Mouse (Mus musculus) T-helper 17 cell (primary cell): ENCODE data around the gene Epyc.

Experiments
- in situ Hi-C, 2 experiments: fragments of 300-600 bp; cut with MboI, MseI; formaldehyde crosslinking; loops; 1 replicate in 1 of 2; 2 replicates in 1 of 2; pipeline ENCODE4 v1.15.1; 2025; ENCODE audit warnings: high pct_unique_total_duplicates in 2 of 2

Gene Epyc

DNA sequence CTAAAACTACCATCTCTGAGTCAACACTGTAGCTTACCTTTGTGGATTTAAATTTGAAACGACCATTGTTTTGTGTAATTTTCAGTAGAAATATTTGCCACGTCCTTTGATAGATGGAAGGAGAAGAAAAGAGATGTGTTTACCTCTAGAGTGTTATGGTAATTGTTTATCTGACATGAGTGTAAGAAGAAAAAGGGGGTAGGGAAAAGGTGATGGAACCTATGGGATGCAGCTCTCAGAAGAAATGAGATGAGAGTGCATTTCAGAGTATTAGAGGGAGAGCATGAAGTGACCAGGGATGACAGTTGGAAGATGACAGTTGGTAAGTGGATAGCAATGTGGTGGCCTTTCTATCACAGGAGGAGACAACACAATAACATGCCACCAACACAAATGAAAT, at the start of gene Epyc:
Gene Epyc (plus strand): TSS at position 301 of the 400 bp plus-strand sequence.
- in situ Hi-C loops = loop anchor here in 1 of 2 experiments (10.0 kb wide), 1 partner anchor 1301 kb away; no protein-coding TSS in a partner anchor

DNA sequence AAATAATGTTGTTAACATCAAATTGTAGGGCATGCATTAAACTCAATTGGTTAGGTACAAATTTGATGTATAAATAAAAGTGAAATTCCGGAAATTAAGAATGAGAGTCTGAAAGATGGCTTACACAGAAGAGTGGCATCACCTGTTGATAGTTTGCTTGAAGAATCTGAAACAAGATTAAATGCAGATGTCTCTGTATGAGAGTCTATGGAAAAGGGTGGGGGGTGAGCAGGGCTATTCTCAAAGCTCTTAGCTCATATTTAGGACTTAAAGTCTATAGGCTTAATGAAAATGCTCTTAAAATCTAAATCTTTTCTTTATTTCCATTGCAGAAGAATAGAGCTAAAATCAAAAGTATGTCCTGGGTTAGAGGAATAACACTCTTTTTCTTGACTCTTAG, 48.2 kb upstream of the Epyc start:
- in situ Hi-C loops = no loop called here

DNA sequence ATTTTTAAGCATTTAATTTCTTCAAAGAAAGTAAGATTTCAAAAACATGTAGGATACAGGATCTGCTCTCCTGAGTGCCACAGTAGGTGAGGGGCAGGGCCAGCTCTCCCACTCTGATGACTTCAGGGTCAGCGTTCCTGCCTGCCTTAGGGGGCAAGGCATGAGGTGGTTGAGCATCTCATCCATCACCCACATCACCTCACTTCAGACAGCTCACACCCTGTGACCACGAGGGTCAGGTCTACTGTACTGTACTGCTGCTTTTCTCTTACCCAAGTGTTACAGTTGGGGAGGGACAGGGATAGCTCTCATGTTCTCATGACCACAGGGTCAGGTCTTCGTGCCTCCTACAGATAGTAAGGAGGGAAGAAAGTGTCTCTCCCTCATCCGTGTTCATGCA, 42.1 kb upstream of the Epyc start:
- in situ Hi-C loops = no loop called here

DNA sequence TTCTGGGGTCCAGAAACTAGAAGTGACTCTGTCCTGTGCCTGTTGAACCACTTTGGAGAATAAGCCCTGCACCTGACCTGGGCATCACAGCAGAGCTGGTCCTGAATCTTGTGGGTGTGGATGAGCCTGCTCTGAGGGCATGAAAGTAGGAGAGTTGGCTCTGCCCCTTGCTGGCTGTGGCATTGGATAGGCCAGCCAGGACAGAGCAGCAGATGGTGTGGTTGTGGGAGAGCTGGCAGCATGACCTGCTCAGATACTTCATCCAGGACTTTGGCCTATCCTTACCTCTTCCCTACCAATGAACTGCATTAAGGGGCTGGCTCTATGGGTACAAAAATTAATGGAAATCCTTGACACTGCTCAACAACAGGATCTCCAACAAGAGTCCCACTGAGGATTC, 40.6 kb upstream of the Epyc start:
- in situ Hi-C loops = no loop called here

DNA sequence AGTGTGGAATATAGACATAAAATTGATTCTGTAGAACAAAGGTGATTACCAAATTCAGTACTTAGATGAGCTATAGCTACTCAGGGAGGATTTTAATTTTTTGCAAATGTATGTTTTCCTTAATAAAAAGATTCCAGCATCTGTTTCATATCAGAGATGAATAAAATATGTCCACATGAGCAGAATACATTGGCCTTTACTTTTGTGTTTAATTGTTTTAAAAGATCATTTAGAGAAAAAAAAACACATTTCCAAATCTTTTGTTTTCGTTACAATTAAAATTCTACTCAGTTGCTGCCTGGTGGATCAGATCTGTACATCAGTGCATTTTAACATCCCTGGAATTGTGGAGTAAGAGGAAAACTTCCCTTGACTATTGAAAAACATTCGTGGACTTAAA, 37.3 kb upstream of the Epyc start, which contains the start of gene Kera:
Gene Kera (plus strand): TSS at position 301 of the 400 bp plus-strand sequence.
- in situ Hi-C loops = no loop called here

DNA sequence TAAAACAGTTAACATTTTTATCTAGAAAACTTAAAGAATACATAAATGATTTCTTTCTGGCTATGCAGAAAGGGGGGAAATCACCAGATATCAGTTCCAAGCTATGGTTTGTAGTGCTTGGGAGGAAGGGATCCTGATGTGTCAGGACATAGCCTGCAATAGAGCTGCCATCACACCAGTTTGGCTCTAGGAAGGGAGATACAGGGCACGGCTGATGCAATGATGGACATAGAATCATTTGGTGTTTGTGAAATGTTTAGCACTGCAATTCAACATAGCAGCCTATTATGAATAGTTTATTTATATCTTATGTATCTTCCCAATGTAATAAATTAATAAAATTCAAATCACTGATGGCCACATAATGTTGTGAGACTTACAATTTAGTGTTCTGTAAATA, 21.5 kb upstream of the Epyc start:
- in situ Hi-C loops = no loop called here

DNA sequence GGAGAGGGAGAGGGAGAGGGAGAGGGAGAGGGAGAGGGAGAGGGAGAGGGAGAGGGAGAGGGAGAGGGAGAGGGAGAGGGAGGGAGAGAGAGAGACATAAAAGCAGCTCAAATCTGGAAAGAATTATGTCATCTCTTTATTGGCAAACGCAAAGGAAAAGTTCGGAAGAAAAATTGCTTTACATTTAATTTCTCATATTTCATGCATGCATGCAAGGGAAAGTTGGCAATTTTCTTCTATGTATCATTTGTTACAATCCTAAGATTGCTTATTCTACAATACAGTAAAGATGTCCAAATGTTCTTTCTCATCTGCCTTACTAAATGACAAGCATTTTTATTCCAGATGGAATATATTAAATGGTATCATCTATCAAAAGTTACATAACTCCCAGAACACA, 19.5 kb upstream of the Epyc start:
- in situ Hi-C loops = no loop called here

DNA sequence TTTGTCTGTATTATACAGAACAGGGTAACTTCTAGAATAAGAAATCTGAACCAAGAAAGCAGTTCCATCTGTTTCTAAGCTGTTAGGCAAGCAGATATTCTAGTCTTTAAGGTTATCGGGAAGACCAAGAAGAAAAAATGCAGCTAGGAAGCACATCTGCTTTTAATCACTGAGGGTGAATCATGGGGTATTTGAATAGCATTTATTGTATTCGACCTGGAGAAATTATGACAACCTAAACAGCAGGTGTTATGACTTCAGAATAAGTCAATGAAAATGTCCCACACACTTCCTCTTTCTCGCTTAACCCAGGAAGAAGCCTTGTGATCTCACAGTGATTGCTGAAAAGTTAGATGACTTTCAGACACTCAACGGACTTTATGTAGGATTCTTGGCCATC, 18.8 kb upstream of the Epyc start:
- in situ Hi-C loops = no loop called here

DNA sequence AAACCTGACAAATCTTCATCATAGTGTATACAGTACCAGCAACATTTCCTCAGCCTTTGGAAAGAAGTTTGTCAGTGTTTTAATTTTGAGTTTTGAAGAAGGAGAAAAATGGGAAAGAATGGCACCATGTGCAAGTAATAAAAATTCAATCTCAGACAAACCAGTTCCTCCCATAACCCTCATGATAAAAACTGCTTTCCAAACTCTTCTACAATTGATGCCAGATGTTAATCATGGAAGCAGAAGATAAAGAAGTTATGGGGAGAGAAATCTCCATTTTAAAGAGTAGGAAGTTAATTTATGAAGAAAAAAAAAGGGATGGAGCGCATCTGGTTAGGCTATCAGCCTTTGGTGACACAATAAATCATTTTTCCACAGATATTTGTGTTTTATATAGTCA, 17.3 kb upstream of the Epyc start:
- in situ Hi-C loops = no loop called here

DNA sequence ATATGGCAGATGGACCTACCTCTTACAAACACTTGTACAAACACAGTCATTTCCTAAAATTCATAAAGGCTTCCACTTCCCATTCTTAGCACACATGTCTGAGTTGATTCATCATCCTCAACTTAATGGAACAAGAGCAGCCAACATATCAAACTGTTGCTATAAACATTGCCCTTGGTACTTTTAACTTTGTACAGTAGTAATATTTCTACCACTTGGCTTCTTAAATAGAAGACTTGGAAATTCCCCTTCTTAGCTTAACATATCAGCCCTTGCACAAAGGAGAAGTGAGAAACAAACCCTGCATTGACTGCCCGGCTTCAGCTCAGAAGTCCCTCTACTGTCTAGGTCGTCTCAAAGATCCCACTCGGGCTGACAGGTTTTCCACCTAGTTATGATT, 12.8 kb upstream of the Epyc start:
- in situ Hi-C loops = no loop called here

DNA sequence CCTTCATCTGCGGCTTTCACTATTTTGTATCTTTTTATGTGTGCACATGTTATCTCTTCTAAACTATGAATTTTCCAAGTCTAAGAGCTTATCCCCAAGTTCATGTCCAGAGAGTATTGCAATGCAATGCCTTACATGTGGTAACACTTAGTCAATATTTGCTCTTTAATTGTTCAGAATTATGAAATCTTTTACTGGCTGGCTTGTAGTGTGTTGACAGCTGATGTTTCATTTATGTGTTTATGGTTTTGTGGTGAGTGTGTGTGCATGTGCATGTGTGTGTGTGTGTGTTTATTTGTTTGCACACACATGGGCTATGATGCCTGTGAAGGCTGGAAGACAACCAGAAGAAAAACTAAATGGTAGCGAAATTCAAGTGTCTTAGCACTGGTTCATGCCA, 1.9 kb upstream of the Epyc start:
- in situ Hi-C loops = loop anchor here in 1 of 2 experiments (10.0 kb wide), 1 partner anchor 1303 kb away; no protein-coding TSS in a partner anchor

DNA sequence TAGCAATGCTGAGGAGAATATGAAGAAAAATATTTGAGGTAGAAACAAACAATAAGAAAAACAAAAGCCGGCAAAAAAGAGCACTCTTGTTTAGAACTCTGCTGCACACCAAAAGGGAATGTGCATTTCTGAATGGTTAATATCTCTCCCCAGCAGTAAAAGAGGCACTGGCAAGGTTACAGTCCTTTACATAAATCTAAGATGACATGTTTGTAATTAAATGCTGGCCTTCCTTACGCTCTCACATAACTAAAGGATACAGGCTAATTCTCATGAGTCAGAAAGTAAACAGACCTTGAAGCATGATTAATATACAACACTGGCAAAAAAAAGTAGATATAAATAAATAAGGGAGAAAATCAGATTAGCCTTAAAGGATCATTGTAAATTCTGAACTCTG, 6.5 kb downstream of the Epyc start:
- in situ Hi-C loops = no loop called here

DNA sequence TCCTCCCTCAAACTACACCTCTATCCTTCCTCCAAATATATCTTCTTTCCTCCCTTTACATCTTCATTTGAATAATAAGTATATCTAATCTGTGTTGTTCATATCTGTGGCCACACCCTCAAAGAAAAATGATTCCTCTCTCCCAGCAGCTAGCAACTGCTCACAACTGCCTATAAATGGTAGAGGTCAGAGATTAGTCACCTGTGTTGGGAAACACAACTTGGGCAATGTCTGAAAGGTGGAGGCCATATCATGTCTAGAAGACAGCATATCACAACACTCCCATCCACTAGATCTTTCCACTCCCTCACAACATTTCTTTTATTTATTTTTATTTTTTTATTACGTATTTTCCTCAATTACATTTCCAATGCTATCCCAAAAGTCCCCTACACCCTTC, 15.6 kb downstream of the Epyc start:
- in situ Hi-C loops = no loop called here

DNA sequence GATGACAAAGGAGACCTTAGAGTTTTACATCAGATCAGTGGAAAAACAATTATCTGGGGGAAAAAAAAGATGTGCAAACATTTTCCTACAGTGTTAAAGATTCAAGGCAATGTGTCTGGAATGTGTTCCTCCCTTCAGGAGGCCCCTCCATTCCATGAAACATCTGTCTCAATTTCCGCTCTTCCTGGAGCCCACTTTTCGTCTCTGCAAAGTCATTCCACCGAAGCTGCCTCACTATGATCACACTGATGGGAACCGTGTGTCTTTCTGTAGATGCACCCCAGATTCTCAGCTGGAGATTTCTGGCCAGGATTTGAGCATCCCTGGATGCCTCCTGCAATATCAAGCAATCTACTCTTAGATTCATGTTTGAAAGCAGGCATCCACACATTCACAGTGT, 24.8 kb downstream of the Epyc start:
- in situ Hi-C loops = no loop called here

DNA sequence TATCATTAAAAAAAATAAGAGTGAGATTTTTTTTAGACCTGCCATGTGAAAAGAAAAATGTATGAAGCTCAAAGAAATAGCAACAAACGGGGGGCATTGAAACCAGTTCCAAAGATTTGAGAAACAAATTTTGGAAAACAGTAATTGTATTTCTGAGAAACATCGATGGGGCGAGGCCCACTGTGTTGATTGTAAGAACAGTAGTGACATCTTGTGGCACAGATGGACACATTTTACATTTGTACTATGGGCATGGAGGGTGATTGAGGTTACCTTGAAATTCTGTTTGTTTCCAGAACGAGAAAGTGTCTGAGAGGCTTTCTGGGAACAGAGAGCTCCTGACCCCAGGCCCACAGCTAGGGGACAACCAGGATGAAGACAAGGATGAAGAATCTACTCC, 26.3 kb downstream of the Epyc start:
- in situ Hi-C loops = no loop called here

DNA sequence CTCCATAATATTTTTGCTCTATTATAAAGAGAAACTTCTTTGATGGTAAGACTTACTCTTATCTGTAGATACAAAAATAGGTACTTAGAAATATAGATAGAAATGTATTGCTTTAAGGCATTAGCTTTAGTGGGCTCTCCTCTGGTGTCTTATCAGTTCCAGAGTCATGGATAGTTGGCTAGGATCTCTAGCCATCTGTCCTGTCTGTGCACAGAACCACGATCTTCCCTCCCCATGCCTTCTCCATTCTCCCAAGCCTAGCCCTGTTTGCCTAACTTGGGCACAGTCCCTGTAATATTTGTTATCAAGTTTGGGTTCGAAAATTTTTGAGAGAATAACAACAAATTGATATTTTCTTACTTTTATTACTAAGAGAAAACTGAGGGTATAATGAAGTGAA, 29.4 kb downstream of the Epyc start:
- in situ Hi-C loops = no loop called here

DNA sequence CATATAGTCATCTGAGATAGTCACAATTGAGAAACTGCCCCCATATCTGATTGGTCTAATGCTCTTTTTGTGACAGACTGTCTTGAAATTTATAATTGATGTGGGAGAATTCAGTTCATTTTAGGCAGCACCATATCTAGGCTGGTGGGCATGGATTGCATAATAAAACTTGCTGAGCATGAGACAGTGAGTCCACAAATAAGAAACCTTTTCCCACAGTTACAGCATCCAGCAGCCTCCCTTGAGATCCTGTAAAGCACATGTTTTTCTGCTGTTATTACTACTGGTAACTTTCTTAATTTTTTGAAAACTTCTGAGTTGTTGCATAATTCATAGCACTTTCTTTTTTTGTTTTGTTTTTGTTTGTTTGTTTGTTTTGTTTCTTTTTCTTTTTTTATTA, 39.1 kb downstream of the Epyc start:
- in situ Hi-C loops = loop anchor here in 1 of 2 experiments (25.0 kb wide), 1 partner anchor 1546 kb away; the partner anchor contains the start of gene Gm5426

DNA sequence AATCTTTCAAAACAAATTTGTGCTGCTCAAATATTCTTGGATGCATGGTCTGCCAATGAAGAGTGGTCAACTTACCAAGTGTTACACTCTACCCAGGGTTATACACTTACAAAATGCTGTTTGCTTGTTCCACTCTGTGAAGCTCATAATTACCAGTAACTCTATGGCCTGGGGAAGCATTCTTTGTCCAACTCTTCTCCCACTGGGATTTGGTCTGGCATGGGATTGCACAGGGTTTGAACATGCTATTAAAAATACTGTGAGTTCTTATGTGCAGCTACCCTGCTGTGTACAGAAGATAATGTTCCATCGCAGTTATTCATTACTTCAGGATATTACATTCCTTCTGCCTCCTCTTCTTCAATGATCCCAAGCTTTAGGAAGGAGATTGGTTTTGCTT, 43.3 kb downstream of the Epyc start:
- in situ Hi-C loops = loop anchor here in 1 of 2 experiments (25.0 kb wide), 1 partner anchor 1550 kb away; the partner anchor contains the start of gene Gm5426

DNA sequence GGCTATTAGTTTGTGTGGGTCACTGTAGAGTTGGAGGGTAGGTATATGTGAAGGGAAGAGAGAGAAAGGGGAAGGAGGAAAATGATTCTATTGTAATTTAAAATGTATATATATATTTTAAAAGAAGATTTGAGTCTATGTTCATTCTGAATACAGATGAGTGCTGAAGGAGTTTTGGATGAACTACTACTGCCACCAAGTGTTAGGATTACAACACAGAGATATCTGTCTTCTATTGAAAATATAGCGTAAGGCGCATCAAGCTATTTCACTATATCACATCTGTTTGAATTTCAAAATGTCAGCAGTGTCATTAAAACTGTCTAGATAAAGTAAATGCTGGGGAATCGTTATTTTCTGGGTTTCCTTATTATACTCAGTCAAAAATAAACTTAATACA, 45.6 kb downstream of the Epyc start:
- in situ Hi-C loops = loop anchor here in 1 of 2 experiments (25.0 kb wide), 1 partner anchor 1552 kb away; the partner anchor contains the start of gene Gm5426

DNA sequence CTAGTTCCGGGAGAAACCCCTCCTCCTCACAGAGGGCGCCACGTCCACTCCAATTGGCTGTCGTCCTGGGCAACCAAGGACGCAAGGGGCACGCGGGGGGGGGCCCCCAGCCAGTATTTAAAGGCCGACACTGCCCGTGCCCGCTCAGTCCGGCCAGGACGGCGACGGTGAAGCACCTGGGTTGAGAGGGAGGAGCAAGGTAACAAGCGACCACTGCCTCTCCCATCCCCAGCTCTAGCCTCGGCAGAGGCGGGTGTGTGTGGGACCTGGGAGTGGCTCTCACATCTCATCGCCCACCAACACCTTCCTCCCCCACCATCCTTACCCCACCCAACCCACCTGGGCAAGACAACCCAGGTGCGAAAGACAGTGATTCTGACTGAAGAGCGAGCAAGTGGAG, 49.0 kb downstream of the Epyc start, which contains the start of gene Ccer1:
Gene Ccer1 (plus strand): TSS at position 147 of the 400 bp plus-strand sequence.
- in situ Hi-C loops = loop anchor here (5.0 to 25.0 kb wide), 4 partner anchors 308 to 1556 kb away; partner anchors contain the start of gene Gm5426 (in 1 of the 2)

DNA sequence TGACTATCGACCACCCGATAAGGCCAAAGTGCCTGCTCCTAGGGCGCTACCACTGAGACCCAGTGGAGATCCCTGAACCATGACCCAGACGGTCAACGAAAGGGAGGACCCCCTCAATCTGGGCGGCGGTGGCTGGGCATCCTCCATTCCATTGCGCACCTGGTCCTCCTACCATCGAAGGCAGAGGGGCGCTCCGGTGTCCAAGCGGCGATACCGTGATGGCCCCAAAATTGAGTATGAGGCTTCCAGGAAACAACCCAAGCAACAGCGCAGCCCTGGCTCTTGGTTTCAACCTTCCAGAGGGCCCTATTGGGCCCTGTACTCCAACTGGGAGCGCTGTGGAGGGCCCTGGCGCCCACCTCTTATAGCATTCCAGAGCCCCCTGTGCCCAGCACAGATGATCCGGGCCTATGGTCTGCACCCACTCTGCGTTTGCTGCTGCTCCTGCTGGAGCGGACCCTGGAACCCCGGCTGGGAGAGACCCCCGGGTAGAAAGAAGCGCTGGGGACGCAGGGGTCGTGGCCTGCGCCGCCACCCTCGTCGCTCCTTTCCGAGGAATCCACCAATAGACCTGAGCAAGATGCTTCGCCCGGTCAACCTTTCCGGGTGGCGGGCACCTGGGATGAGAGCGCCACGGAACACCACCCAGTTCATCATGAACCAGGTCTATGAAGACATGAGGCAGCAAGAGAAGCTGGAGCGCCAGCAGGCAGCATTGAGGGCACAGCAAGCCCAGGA, 49.7 kb downstream of the Epyc start:
- in situ Hi-C loops = loop anchor here (5.0 to 25.0 kb wide), 4 partner anchors 309 to 1556 kb away; partner anchors contain the start of gene Gm5426 (in 1 of the 2)

DNA sequence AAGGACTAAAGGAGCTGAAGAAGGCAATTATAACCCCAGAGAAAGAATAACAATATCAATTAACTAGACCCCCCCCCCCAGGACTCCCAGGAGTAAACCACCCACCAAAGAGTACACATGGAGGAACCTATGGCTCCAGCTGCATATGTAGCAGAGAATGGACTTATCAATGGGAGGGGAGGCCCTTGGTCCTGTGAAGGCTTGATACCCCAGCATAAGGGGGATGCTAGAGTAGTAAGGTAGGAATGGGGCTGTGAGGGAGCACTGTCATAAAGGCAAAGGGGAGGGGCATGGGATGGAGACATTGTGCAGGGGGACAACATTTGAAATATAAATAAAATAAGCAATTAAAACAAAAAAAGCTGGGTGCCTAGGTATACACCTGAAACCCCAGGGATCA, 58.5 kb downstream of the Epyc start:
- in situ Hi-C loops = loop anchor here in 1 of 2 experiments (25.0 kb wide), 2 partner anchors 1385 to 1910 kb away; no protein-coding TSS in a partner anchor

DNA sequence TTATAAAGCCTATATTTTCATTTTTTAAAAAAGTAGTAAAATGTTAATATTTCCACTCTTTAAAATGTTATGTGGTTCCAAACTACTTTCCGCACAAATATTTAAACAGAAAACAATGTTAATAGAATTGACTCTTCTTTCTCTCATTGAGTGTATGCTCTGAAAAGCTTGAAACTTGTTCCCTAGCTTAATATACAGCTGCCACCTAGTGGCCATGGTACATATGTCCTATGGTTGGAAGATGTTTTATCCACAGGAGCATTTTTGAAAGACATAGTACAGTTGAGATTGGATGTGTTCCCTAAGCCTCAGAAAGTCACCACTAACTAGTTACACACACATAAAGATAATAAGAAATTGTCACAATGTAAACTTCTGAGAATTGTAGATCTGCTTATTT, 60.7 kb downstream of the Epyc start:
- in situ Hi-C loops = loop anchor here in 1 of 2 experiments (25.0 kb wide), 2 partner anchors 1383 to 1908 kb away; no protein-coding TSS in a partner anchor
